Mouse (Mus musculus) intestine, postnatal 0 days (tissue): Measurements from ENCODE around the gene Slc4a10. TPM values are rescaled to one million over a fixed set of nuclear protein-coding genes. Genes with fewer than 3 reads are reported as not detected.

Source experiments
- ATAC-seq: fragments of 200-750 bp; cut with Nextera tagmentation; 2 replicates; pipeline ENCODE4 v1.8.0; 2017; ENCODE audit warnings: mild to moderate bottlenecking, moderate TSS enrichment, moderate library complexity
- H3K27ac ChIP-seq: fragments of 300-500 bp; sonication (generic); 2 replicates; pipeline ENCODE4 v1.5.1; 2014; ENCODE audit warnings: mild to moderate bottlenecking, low read depth, low read length, moderate library complexity
- H3K27me3 ChIP-seq: fragments of 300-500 bp; sonication (generic); replicated peaks from 2 replicates; pipeline ENCODE4 v1.6.1; 2014; ENCODE audit warnings: low read length, mixed read lengths; ENCODE audit not compliant: control insufficient read depth, insufficient read depth
- H3K36me3 ChIP-seq: fragments of 300-500 bp; sonication (generic); 2 replicates; pipeline ENCODE4 v1.6.1; 2014; ENCODE audit warnings: mild to moderate bottlenecking, moderate library complexity; ENCODE audit not compliant: control insufficient read depth, insufficient read depth
- H3K4me1 ChIP-seq: fragments of 300-500 bp; sonication (generic); replicated peaks from 2 replicates; pipeline ENCODE4 v1.6.1; 2014; ENCODE audit warnings: antibody characterized with exemption, low read length, mixed read lengths; ENCODE audit not compliant: control insufficient read depth, insufficient read depth
- H3K4me2 ChIP-seq: fragments of 300-500 bp; sonication (generic); replicated peaks from 2 replicates; pipeline ENCODE4 v1.6.1; 2014; ENCODE audit warnings: low read depth, mild to moderate bottlenecking, moderate library complexity
- H3K4me3 ChIP-seq: fragments of 300-500 bp; sonication (generic); 2 replicates; pipeline ENCODE4 v1.5.1; 2014; ENCODE audit warnings: low read depth, low read length
- H3K9ac ChIP-seq: fragments of 300-500 bp; sonication (generic); 2 replicates; pipeline ENCODE4 v1.6.1; 2014; ENCODE audit warnings: mild to moderate bottlenecking, low read depth, low read length
- H3K9me3 ChIP-seq: fragments of 300-500 bp; sonication (generic); 2 replicates; pipeline ENCODE4 v1.6.1; 2016; ENCODE audit warnings: mixed run types; ENCODE audit not compliant: control insufficient read depth
- CTCF ChIP-seq: sonication (generic); IDR thresholded peaks from 2 replicates; pipeline ENCODE4 v1.5.1; 2016; ENCODE audit warnings: low read depth, mild to moderate bottlenecking, control low read depth, antibody characterized with exemption, moderate library complexity
- WGBS: fragments of 180-500 bp; shearing (Covaris S2); extraction: QIAGEN DNeasy Blood & Tissue Kit; methylation state at CpG from one replicate; pipeline ENCODE4 v1.1.7; 2014; 5-methylcytosine and 5-hydroxymethylcytosine counted together
- polyA plus RNA-seq: library from polyadenylated mRNA; unstranded; fragments of >200 nt; fragmentation: Nextera tagmentation; extraction: Ambion mirVana; gene quantifications from 2 replicates; pipeline ENCODE4 v1.2.1, GENCODE M21; 2015

Slc4a10 gene
- polyA plus RNA-seq, 1 experiment from 2014 or later, result 0.63 TPM

DNA sequence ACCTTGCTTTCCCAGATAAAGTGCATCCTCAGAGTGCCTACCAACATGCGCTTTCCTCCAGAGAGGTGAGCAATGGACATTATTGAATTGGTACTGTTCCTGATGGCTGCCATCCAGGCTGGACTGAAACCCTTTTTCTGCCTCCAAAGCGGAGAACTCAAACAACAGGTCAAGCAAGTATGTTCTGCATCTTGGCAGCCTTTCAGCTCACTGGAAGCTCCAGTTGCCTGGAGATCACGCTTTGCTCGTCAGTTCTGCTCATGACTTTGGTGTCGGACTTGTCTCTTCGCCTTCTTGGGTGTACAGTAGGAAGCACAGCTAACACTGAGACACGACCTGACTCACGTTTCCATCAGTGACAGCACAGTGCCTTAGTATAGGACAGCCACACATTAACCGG is 315.9 kb downstream of the Slc4a10 start:
- Histone ChIP-seq H3K27ac (no peak overlapping the region), H3K9ac (no peak overlapping the region), H3K36me3 (peaks cover 7% of the 10 kb centered on the region), H3K4me2 (no peak overlapping the region), H3K27me3 (no peaks in the 10 kb centered on the region), H3K4me3 (no peak overlapping the region), H3K9me3 (no peaks in the 10 kb centered on the region), H3K4me1 (no peaks in the 10 kb centered on the region)
- no peak for TF ChIP-seq CTCF
- ATAC-seq, result no peak
- WGBS, result 91% methylated on average over 9 of the region's 9 CpGs

DNA sequence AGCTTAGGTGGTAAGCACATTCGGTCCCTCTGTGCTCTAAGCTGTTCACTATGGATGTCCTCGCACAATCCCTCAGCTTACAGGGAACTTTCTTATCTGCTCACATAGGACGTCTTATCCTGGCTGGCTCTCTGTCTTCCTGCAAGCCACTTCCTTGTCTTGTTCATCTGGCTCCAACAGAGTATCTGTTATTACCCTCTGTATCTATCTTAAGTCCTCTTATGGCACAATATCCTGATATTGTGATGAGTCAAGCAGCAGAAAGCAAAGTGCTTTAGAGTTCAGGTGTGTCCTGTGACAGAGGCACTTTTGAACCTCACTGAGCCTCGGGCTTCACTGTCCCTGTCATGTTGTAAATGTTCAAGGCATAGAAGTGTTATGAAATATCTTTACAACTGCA is 317.3 kb downstream of the Slc4a10 start:
- Histone ChIP-seq H3K4me2 (no peak overlapping the region), H3K9ac (no peak overlapping the region), H3K4me1 (no peaks in the 10 kb centered on the region), H3K27me3 (no peaks in the 10 kb centered on the region), H3K36me3 (peaks cover 7% of the 10 kb centered on the region), H3K27ac (no peak overlapping the region), H3K9me3 (no peaks in the 10 kb centered on the region), H3K4me3 (no peak overlapping the region)
- ATAC-seq, result peak; percentile 91
- 36% methylated on average over 4 of the region's 4 CpGs for WGBS
- TF ChIP-seq CTCF, result no peak

DNA sequence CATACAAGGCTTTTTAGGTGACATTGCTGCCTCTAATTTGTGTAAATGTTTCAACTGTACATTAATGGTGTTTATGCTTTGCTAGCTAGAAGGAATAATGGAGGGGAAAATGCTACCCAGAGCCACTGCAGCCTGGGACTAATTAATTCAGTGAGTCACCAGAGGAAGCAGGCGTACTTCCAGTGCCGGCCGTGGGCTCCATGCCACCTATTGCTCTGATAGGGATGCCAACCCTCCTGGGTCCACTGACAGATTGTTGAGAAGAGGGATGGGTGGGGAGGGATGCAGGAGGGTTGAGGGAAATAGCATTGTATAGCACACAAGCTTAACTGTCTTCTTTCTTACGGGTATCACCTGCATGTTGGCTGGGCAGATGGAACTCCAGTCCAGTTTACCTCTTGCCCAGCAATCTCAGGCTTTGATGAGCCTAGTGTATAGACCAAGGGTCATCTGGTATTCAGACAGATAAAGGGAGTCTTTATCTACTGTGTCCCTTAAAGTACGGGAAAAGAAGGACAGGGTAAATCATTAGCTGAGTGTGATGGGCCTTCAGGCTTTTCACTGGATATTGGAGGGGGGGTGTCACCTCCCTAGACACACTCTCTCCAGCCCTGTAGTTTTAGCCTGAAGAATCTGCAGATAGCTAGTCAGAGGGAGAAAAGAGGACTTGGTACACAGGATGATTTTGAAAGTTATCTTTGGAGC is 322.2 kb downstream of the Slc4a10 start:
- TF ChIP-seq CTCF, result no peak
- H3K36me3 ChIP-seq, result no peaks in the 10 kb centered on the region
- H3K4me2 ChIP-seq, result no peak overlapping the region
- H3K4me3 ChIP-seq, result no peak overlapping the region
- H3K27ac ChIP-seq, result no peak overlapping the region
- 49% methylated on average over 5 of the region's 5 CpGs for WGBS
- no peaks in the 10 kb centered on the region for H3K27me3 ChIP-seq
- ATAC-seq, result peak; percentile 46
- H3K4me1 ChIP-seq, result peaks cover 5% of the 10 kb centered on the region; the same call in 1 of the 2 replicates
- H3K9me3 ChIP-seq, result no peaks in the 10 kb centered on the region
- no peak overlapping the region for H3K9ac ChIP-seq

DNA sequence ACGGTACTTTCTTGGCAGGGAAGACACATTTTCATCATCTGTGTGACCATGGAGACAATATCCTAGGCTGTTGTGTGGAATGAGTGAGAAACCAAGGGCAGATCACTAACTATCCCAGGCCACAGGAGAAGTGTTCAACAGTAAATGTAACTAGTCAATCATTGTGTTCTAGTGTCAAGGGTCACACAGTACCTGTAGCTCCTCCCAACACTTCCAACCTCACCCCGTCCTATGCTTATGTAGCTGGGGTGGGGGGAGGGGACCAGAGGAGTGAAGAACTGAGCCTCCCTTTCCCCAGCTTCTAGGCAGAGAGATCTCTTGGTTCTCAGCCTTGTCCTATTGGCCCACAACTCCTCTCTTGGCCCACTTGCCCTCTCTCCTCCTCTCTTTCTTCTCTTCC is 323.8 kb downstream of the Slc4a10 start:
- H3K27ac ChIP-seq, result no peak overlapping the region
- ATAC-seq, result peak; percentile 71

DNA sequence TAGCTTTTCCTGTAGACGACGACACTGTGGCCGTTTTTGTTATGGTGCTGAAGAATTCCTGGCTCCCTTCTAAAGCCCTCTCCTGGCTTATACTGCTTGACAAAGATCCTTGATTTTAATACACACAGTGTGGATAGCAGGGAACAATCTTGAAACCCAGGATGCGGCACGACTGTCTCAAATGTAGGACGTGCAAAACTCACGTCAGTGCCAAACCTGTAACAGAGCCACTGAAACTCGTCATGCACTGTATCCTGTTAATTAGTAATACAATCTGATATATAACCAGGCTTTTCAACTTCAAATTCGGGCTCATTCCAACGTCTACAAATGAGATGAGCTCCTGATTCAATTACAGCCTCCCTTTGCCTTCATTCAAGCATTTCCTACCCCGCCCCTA is 327.4 kb downstream of the Slc4a10 start:
- peaks cover 8% of the 10 kb centered on the region; the same call in 1 of the 2 replicates for H3K36me3 ChIP-seq
- no peaks in the 10 kb centered on the region for H3K27me3 ChIP-seq
- TF ChIP-seq CTCF, result no peak
- 79% methylated on average over 11 of the region's 11 CpGs for WGBS
- H3K4me3 ChIP-seq, result no peak overlapping the region
- H3K4me1 ChIP-seq, result peaks cover 5% of the 10 kb centered on the region; the same call in 1 of the 2 replicates
- H3K4me2 ChIP-seq, result no peak overlapping the region
- ATAC-seq, result no peak
- no peaks in the 10 kb centered on the region for H3K9me3 ChIP-seq
- H3K27ac ChIP-seq, result no peak overlapping the region
- H3K9ac ChIP-seq, result no peak overlapping the region

More for the DNA sequence above, 323.8 kb downstream of the Slc4a10 start:
- 38% methylated on average over 2 of the region's 2 CpGs for WGBS
- Histone ChIP-seq H3K27me3 (no peaks in the 10 kb centered on the region), H3K9ac (no peak overlapping the region), H3K4me1 (peaks cover 5% of the 10 kb centered on the region; the same call in 1 of the 2 replicates), H3K4me3 (no peak overlapping the region), H3K9me3 (no peaks in the 10 kb centered on the region), H3K4me2 (no peak overlapping the region), H3K36me3 (no peaks in the 10 kb centered on the region)
- TF ChIP-seq CTCF, result no peak

Other genes starting within 250 kb of the Slc4a10 start
- gene Tbr1, start 243.5 kb upstream of the Slc4a10 start, polyA plus RNA-seq, result not detected in 2 replicates